Mouse (Mus musculus) kidney, postnatal 0 days (tissue): ENCODE measurements around the gene Tcte2. TPM values are rescaled to one million over a fixed set of nuclear protein-coding genes. Genes with fewer than 3 reads are reported as not detected.

Experiments
- ATAC-seq: fragments of 200-750 bp; cut with Nextera tagmentation; replicated peaks from 2 replicates; pipeline ENCODE4 v1.8.0; 2017; ENCODE audit warnings: low read depth, moderate number of reproducible peaks, moderate TSS enrichment, moderate library complexity; ENCODE audit not compliant: low FRiP score
- DNase-seq: peaks from one replicate; pipeline ENCODE4 v3.0.0-alpha.2; 2016; ENCODE audit warnings: low spot score
- H3K27ac ChIP-seq: fragments of 300-500 bp; sonication (generic); 2 replicates; pipeline ENCODE4 v1.5.1; 2014; ENCODE audit warnings: mild to moderate bottlenecking
- H3K27me3 ChIP-seq: fragments of 300-500 bp; sonication (generic); 2 replicates; pipeline ENCODE4 v1.6.1; 2014; ENCODE audit warnings: low read length, mixed read lengths; ENCODE audit not compliant: insufficient read depth
- H3K36me3 ChIP-seq: fragments of 300-500 bp; sonication (generic); 2 replicates; pipeline ENCODE4 v1.6.1; 2014; ENCODE audit warnings: low read length, mixed read lengths; ENCODE audit not compliant: insufficient read depth
- H3K4me1 ChIP-seq: fragments of 300-500 bp; sonication (generic); replicated peaks from 2 replicates; pipeline ENCODE4 v1.6.1; 2014; ENCODE audit warnings: antibody characterized with exemption, low read length, mixed read lengths; ENCODE audit not compliant: insufficient read depth
- H3K4me2 ChIP-seq: fragments of 300-500 bp; sonication (generic); 2 replicates; pipeline ENCODE4 v1.6.1; 2014; ENCODE audit warnings: mild to moderate bottlenecking, low read length, moderate library complexity, mixed read lengths
- H3K4me3 ChIP-seq: fragments of 300-500 bp; sonication (generic); replicated peaks from 2 replicates; pipeline ENCODE4 v1.5.1; 2014; ENCODE audit warnings: low read depth, low read length
- H3K9ac ChIP-seq: fragments of 300-500 bp; sonication (generic); 2 replicates; pipeline ENCODE4 v1.6.1; 2014; ENCODE audit warnings: low read depth, low read length
- H3K9me3 ChIP-seq: fragments of 300-500 bp; sonication (generic); replicated peaks from 2 replicates; pipeline ENCODE4 v1.6.1; 2016; ENCODE audit warnings: low read length, inconsistent platforms, mixed read lengths
- CTCF ChIP-seq: IDR thresholded peaks from 2 replicates; pipeline ENCODE4 v1.5.1; 2016; ENCODE audit warnings: antibody characterized with exemption, low read depth, mild to moderate bottlenecking, moderate library complexity
- WGBS: fragments of 180-500 bp; shearing (Covaris S2); extraction: QIAGEN DNeasy Blood & Tissue Kit; methylation state at CpG from one replicate; pipeline ENCODE4 v1.1.7; 2014; 5-methylcytosine and 5-hydroxymethylcytosine counted together
- polyA plus RNA-seq: library from polyadenylated mRNA; unstranded; fragments of >200 nt; fragmentation: Nextera tagmentation; extraction: Ambion mirVana; gene quantifications from 2 replicates; pipeline ENCODE4 v1.2.1, GENCODE M21; 2015

Tcte2 gene
- polyA plus RNA-seq, 1 experiment from 2014 or later, result 4.1 TPM

DNA sequence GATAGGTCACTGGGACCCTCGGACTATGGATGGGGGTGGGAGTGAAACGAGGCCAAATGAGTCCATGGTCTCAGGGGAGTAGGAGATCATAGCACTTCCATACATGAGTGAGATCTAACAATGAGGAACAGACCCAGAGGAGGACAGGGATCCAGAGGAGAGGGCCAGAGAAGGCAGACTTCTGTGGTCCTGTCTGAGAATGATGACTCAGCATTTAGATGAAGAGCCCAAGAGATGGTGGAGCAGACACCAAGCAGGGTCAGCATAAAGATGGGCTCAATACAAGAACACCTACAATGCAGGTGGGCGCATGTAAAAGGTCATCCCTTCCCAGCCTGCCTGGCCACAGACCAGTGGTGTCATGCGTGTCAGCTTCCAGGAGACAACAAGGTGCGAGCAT lies 41.4 kb downstream of the Tcte2 start:
- Histone ChIP-seq H3K36me3 (no peaks in the 10 kb centered on the region), H3K4me2 (no peak overlapping the region), H3K27ac (no peak overlapping the region), H3K9ac (no peak overlapping the region), H3K27me3 (no peaks in the 10 kb centered on the region), H3K4me1 (no peaks in the 10 kb centered on the region), H3K9me3 (no peaks in the 10 kb centered on the region), H3K4me3 (no peak overlapping the region)
- no peak for DNase-seq
- TF ChIP-seq CTCF, result no peak
- ATAC-seq, result no peak
- WGBS, result 93% methylated on average over 5 of the region's 5 CpGs

DNA sequence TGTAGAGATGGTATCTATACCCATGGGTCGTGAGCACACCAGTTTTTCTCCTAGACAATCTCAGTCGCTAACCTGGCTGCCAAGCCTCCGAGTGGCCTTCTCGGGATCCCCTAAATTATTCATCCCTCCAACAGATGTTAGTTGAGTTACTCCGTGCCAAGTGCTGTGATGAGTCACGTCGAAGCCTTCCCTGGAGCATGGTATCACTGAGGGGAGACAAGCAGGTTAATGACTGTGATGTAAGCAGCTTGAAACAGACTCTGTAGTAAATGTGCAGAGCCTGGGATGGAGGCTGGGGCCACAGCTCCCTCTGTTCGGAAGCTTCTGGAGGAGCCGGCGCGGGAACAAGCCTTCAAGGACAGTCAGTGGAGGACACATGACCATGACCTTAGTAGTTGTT lies 44.2 kb downstream of the Tcte2 start:
- Histone ChIP-seq H3K9ac (no peak overlapping the region), H3K9me3 (no peaks in the 10 kb centered on the region), H3K36me3 (no peaks in the 10 kb centered on the region), H3K4me3 (no peak overlapping the region), H3K4me1 (no peaks in the 10 kb centered on the region), H3K27me3 (no peaks in the 10 kb centered on the region), H3K4me2 (no peak overlapping the region), H3K27ac (no peak overlapping the region)
- WGBS, result 70% methylated on average over 11 of the region's 11 CpGs
- TF ChIP-seq CTCF, result no peak
- ATAC-seq (no peak), DNase-seq (no peak)

DNA sequence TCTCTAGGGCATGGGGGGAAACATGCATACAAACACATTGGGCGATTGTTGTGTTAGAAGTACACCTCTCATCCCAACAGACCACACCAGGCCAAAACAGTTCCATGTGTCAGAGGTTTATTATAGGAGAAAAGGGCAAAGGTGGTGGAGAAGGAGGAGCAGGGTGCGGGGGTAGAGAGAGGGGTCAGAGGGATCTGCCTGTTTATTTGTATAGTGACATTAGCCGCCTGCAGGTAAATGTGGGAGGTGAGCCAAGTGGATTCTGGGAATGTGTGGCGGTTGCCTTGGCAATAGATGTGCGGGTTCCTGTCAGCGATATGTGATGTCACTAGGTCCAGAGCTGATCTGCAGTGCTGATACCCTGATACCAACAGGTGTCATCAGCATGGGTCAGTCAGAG lies 45.3 kb downstream of the Tcte2 start:
- 59% methylated on average over 6 of the region's 6 CpGs for WGBS
- Histone ChIP-seq H3K4me3 (no peak overlapping the region), H3K4me1 (no peaks in the 10 kb centered on the region), H3K27ac (no peak overlapping the region), H3K36me3 (no peaks in the 10 kb centered on the region), H3K9ac (no peak overlapping the region), H3K9me3 (no peaks in the 10 kb centered on the region), H3K27me3 (no peaks in the 10 kb centered on the region), H3K4me2 (no peak overlapping the region)
- ATAC-seq (no peak), DNase-seq (no peak)
- TF ChIP-seq CTCF, result no peak

DNA sequence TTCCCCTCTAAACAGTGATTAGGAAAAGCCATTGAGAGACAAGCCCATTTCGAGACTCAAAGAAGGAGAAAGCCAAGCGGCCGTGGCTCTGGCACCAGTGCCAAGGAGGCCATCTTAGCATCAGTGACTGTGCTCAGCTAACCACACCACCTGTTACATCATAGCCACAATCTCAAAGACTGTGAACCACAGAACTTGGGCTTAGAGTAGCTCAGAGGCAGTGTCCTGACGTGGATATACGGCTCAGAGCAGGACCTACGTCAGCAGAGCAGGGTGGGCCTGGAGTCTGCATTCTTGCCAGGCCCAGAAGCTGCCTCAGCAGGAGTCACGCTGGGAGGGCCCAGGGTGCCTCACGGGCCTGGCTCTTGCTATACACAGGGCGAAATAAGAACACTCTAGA lies 46.1 kb downstream of the Tcte2 start:
- H3K9me3 ChIP-seq, result no peaks in the 10 kb centered on the region
- ATAC-seq (no peak), DNase-seq (no peak)
- no peak for TF ChIP-seq CTCF
- no peak overlapping the region for H3K27ac ChIP-seq
- H3K4me3 ChIP-seq, result no peak overlapping the region
- H3K4me1 ChIP-seq, result no peaks in the 10 kb centered on the region
- H3K9ac ChIP-seq, result no peak overlapping the region
- H3K4me2 ChIP-seq, result no peak overlapping the region
- 70% methylated on average over 9 of the region's 9 CpGs for WGBS
- H3K36me3 ChIP-seq, result no peaks in the 10 kb centered on the region
- H3K27me3 ChIP-seq, result no peaks in the 10 kb centered on the region

DNA sequence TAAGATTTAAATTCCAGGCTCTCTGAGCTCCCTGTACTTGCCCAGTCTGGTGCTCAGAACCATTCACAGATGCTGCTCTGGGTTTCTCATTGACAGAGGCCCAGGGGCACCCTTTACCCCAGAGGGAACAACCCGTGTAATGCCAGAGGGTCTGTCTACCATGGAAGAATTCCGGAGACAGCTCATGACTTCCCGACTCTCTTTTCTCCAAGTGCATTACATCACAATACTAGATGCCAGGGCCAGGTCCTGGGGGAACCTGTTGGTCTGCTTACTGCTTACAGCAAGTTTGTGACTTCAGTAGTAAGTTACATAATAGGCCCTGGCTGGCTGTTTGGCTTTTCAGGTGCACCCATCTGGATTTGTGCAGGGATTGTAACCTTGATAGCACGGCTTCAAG lies 47.0 kb downstream of the Tcte2 start:
- WGBS, result 48% methylated on average over 4 of the region's 4 CpGs
- H3K36me3 ChIP-seq, result no peaks in the 10 kb centered on the region
- peak overlapping the region; percentile 40; the same call in 1 of the 2 replicates for H3K27ac ChIP-seq
- 0 out of 2 replicates have a peak, but pooled peaks cover 2% of the 10 kb centered on the region for H3K4me1 ChIP-seq
- no peaks in the 10 kb centered on the region for H3K27me3 ChIP-seq
- no peak for TF ChIP-seq CTCF
- ATAC-seq, result peak; percentile 53
- no peak for DNase-seq
- no peak overlapping the region for H3K4me2 ChIP-seq
- no peak overlapping the region for H3K9ac ChIP-seq
- no peak overlapping the region for H3K4me3 ChIP-seq
- H3K9me3 ChIP-seq, result no peaks in the 10 kb centered on the region

DNA sequence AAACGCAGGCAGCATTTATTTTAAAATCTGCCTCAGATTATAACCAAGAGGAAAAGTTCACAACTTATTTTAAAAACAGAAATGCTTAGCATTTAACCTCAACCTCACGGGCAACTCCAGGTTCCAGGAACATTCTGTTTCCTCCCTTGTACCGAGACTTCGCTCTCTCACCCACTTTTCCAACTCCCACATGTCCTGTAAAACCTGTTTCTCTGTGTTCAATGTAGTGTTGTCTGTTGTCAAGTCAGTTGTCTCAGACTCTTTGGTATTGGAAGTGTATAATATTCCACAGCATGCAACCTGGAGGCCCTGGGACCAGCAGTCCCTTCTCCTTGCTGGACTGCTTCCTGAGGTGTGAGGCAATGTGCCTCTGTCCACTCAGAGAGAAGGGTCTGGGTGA lies 47.5 kb downstream of the Tcte2 start:
- no peaks in the 10 kb centered on the region for H3K9me3 ChIP-seq
- WGBS, result 73% methylated on average over 4 of the region's 4 CpGs
- 0 out of 2 replicates have a peak overlapping the region, but pooled peaks have one; percentile 40 for H3K27ac ChIP-seq
- DNase-seq (no peak), ATAC-seq (no peak)
- H3K4me1 ChIP-seq, result 0 out of 2 replicates have a peak, but pooled peaks cover 4% of the 10 kb centered on the region
- H3K27me3 ChIP-seq, result no peaks in the 10 kb centered on the region
- no peaks in the 10 kb centered on the region for H3K36me3 ChIP-seq
- no peak overlapping the region for H3K4me3 ChIP-seq
- H3K4me2 ChIP-seq, result no peak overlapping the region
- TF ChIP-seq CTCF, result no peak
- H3K9ac ChIP-seq, result no peak overlapping the region

DNA sequence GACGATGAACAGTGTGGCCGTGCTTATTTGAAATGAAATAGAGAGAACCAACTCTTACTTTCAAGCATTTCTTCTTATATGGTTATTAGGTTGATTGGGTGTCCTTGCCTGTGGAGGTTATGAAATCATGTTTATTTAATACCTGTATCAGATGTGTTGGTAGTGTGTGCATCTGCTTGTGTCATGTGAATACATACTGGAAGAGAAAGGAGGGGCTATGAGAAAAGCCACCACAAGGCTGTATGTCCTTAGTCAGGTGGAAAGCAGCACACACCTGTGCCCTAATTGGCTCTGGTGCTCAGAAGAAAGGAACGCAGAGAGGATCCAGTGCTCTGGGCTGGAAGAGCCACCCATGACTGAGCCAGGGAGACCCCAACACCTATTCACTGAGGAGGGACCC lies 49.1 kb downstream of the Tcte2 start:
- WGBS, result 94% methylated on average over 3 of the region's 3 CpGs
- no peak for ATAC-seq
- DNase-seq, result no peak
- no peak for TF ChIP-seq CTCF
- H3K4me3 ChIP-seq, result no peak overlapping the region
- H3K9me3 ChIP-seq, result no peaks in the 10 kb centered on the region
- no peaks in the 10 kb centered on the region for H3K27me3 ChIP-seq
- H3K27ac ChIP-seq, result no peak overlapping the region
- no peak overlapping the region for H3K4me2 ChIP-seq
- 0 out of 2 replicates have a peak, but pooled peaks cover 4% of the 10 kb centered on the region for H3K4me1 ChIP-seq
- H3K36me3 ChIP-seq, result no peaks in the 10 kb centered on the region
- H3K9ac ChIP-seq, result no peak overlapping the region
